Mouse (Mus musculus): ENCODE measurements at regions not wholly inside any gene's neighbourhood (a gene's known extent, or its start where the extent isn't known, plus 50 kb on each side); places are given as distances from the start of the nearest gene placed in this dataset.
A peak's percentile ranks its signal among the peaks of the same experiment; 100 is the strongest.

DNA sequence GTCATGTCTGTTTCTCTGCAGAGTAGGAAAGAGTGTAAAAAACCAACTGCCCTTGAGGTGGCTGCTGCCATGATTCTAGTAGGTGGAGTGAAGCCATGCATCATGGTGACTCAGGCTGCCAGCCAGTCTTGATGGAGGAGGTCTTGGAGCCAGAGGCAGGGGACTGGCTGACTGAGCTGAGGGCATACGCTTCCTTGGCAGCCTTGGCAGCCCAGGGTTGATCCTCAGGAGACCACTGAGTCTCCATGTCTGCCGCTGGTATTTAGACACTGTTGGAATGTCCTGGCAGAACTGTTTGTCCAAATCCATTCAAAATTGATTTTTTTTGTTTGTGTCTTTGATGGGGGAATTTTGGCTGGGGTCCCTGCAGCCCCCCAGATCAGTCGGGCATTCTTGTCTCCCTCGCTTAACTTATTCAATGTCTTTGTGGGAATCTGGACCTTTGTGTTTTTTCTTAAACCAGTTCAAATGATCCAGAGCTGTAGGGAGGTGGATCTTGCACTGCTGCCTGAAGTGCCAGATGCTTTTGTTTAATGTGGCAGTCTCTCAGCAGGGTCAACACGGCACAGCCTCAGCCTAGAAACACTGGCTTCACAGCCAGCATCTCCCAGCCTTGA, 139.0 kb downstream of the 1500009L16Rik start:
- Histone ChIP-seq H3K4me1 (peaks cover 44% of the 10 kb centered on the region), H3K27ac (replicated peaks) (peak overlapping the region; percentile 26; the same call in 1 of the 2 replicates), H3K27me3 (replicated peaks) (no peaks in the 10 kb centered on the region), H3K9ac (no peak overlapping the region), H3K9me3 (peaks cover 5% of the 10 kb centered on the region; the same call in 1 of the 2 replicates), H3K36me3 (no peaks in the 10 kb centered on the region), H3K4me3 (no peak overlapping the region), H3K4me2 (no peak overlapping the region)
- WGBS: 70% methylated on average over 5 of the region's 5 CpGs
- no peak for ATAC-seq (ENCODE audit: extremely low read depth, insufficient number of reproducible peaks, low FRiP score, low TSS enrichment)

DNA sequence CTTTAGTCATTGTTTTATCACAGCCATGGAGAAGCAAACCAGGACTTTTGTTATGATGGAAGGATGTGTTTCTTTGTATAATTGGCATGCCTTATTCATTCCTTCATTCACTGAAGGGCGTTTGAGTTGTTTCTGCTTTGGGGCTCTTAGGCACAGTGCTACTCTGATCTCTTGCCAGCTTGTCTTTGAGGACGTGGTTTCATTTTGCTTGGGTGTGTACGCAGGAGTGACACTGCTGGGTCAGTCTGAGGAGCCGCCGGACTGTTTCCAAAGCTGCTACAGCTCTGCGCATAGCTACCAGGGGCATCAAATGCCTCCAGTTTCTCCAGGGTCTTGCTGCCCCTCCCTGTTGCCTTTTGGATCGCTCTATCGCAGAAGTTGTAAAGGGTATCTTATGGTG, 141.9 kb downstream of the 1500009L16Rik start:
- no peak for ATAC-seq (ENCODE audit: extremely low read depth, insufficient number of reproducible peaks, low FRiP score, low TSS enrichment)
- peaks cover 5% of the 10 kb centered on the region; the same call in 1 of the 2 replicates for H3K9me3 ChIP-seq
- no peaks in the 10 kb centered on the region for H3K27me3 ChIP-seq (replicated peaks)
- no peak overlapping the region for H3K4me3 ChIP-seq
- H3K4me2 ChIP-seq: no peak overlapping the region
- no peak overlapping the region for H3K27ac ChIP-seq (replicated peaks)
- H3K4me1 ChIP-seq: peaks cover 25% of the 10 kb centered on the region
- H3K9ac ChIP-seq: no peak overlapping the region
- 78% methylated on average over 8 of the region's 8 CpGs for WGBS
- no peaks in the 10 kb centered on the region for H3K36me3 ChIP-seq

DNA sequence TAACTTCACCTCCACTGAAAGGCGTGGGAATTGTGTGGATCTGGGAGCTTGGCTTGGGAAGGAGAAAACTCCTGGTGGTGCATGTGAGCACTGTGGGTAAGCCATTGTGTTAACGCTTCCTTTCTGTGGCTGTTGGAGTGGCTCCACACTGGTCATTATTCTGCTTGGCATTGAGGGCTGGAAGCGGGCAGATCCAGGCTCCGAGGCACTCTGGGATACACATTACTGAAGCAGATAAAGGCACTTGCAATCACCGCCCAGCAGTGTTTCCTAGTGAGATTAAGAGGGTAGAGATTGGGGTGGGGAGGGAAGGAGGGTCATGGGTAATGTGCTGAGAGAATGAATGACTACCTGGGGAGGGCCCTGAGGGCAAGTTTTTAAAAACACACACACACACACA, 143.3 kb downstream of the 1500009L16Rik start:
- Histone ChIP-seq H3K27me3 (replicated peaks) (no peaks in the 10 kb centered on the region), H3K36me3 (no peaks in the 10 kb centered on the region), H3K9ac (no peak overlapping the region), H3K4me3 (no peak overlapping the region), H3K4me2 (no peak overlapping the region), H3K9me3 (peaks cover 5% of the 10 kb centered on the region; the same call in 1 of the 2 replicates), H3K4me1 (peaks cover 23% of the 10 kb centered on the region), H3K27ac (replicated peaks) (peak overlapping the region; percentile 57; the same call in 1 of the 2 replicates)
- 18% methylated on average over 5 of the region's 5 CpGs for WGBS
- peak; percentile 62; the same call in 1 of the 2 replicates for ATAC-seq (ENCODE audit: extremely low read depth, insufficient number of reproducible peaks, low FRiP score, low TSS enrichment)

DNA sequence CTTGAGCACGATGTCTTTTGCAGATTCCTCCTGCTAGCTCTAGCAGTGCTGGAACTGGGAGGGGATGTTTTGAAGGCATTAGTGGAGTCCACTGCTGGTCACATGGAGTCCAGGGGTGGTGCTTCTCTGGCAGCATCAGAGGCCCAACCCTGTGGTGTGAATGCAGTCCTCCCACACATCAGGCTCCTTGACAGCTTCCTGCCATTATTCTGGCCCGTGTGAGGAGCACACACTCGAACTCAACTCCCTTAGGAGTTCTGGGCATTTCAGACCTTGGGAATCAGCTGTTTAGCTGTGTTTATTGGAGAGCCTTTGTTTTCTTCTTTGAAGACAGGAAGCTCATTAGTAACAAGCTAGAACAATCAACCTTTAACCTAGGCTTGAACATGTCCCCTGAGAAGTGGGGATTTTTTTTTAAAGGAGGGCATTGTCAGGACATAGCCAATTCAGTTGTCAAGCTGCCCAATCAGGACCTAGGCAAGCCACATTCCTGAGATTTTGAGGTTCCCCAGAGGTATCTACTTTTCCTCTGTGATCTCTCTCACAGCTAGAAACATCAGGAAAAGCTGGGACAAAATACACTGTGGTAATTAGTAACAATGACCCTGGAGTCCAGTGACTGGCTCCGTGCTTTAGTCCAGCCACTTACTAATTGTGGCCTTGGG, 149.2 kb downstream of the 1500009L16Rik start:
- Histone ChIP-seq H3K27me3 (replicated peaks) (no peaks in the 10 kb centered on the region), H3K9me3 (no peaks in the 10 kb centered on the region), H3K27ac (replicated peaks) (no peak overlapping the region), H3K4me2 (no peak overlapping the region), H3K4me3 (no peak overlapping the region), H3K4me1 (peaks cover 9% of the 10 kb centered on the region), H3K36me3 (no peaks in the 10 kb centered on the region), H3K9ac (no peak overlapping the region)
- WGBS: 39% methylated on average over 4 of the region's 4 CpGs
- no peak for ATAC-seq (ENCODE audit: extremely low read depth, insufficient number of reproducible peaks, low FRiP score, low TSS enrichment)

DNA sequence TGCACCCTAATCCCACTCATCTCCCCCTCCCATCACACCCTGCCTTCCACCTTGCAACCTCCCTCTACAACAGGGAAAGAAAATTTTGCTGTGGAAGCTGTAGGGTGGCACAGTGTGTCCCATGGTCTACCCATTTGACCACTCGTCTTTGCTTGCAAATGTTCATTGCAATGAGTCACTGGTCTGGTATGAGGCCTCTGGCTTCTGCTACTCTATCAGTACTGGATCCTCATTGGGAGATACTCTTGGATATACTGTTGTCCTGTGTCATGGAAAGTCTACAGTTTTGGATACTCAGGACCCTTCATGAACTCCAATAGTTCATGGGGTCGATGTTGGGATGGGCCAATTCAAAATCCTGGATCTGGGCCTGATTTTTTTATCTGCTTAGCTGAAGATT, 156.1 kb downstream of the 1500009L16Rik start:
- Histone ChIP-seq H3K4me2 (no peak overlapping the region), H3K4me3 (no peak overlapping the region), H3K36me3 (no peaks in the 10 kb centered on the region), H3K27ac (replicated peaks) (0 out of 2 replicates have a peak overlapping the region, but pooled peaks have one; percentile 6), H3K9me3 (no peaks in the 10 kb centered on the region), H3K9ac (no peak overlapping the region), H3K4me1 (peaks cover 35% of the 10 kb centered on the region), H3K27me3 (replicated peaks) (no peaks in the 10 kb centered on the region)
- 59% methylated on average over 2 of the region's 2 CpGs for WGBS
- no peak for ATAC-seq (ENCODE audit: extremely low read depth, insufficient number of reproducible peaks, low FRiP score, low TSS enrichment)

- no peak for ATAC-seq (ENCODE audit: extremely low read depth, insufficient number of reproducible peaks, low FRiP score, low TSS enrichment)
- no peak overlapping the region for H3K4me3 ChIP-seq
- 52% methylated on average over 17 of the region's 17 CpGs for WGBS
- no peak overlapping the region for H3K4me2 ChIP-seq
- H3K4me1 ChIP-seq: peaks cover 45% of the 10 kb centered on the region
- no peak overlapping the region for H3K9ac ChIP-seq
- no peaks in the 10 kb centered on the region for H3K9me3 ChIP-seq
- peak overlapping the region; percentile 57 for H3K27ac ChIP-seq (replicated peaks)
- H3K27me3 ChIP-seq (replicated peaks): no peaks in the 10 kb centered on the region
- no peaks in the 10 kb centered on the region for H3K36me3 ChIP-seq
These were observed 159.6 kb downstream of the 1500009L16Rik start for GRCm38 (mm10) chr10:83882119-83882890.

- Histone ChIP-seq H3K9ac (no peak overlapping the region), H3K4me2 (no peak overlapping the region), H3K4me3 (no peak overlapping the region), H3K27ac (replicated peaks) (peak overlapping the region; percentile 57), H3K27me3 (replicated peaks) (no peaks in the 10 kb centered on the region), H3K9me3 (no peaks in the 10 kb centered on the region), H3K4me1 (peaks cover 46% of the 10 kb centered on the region), H3K36me3 (no peaks in the 10 kb centered on the region)
- 48% methylated on average over 1 of the region's 1 CpGs for WGBS
- no peak for ATAC-seq (ENCODE audit: extremely low read depth, insufficient number of reproducible peaks, low FRiP score, low TSS enrichment)
These were observed 160.2 kb downstream of the 1500009L16Rik start for GRCm38 (mm10) chr10:83882891-83883185.

GRCm38 (mm10) chr10:83884553-83884952, 161.9 kb downstream of the 1500009L16Rik start:
- Histone ChIP-seq H3K4me1 (peaks cover 41% of the 10 kb centered on the region), H3K4me3 (no peak overlapping the region), H3K4me2 (no peak overlapping the region), H3K27me3 (replicated peaks) (no peaks in the 10 kb centered on the region), H3K36me3 (no peaks in the 10 kb centered on the region), H3K9ac (no peak overlapping the region), H3K9me3 (no peaks in the 10 kb centered on the region), H3K27ac (replicated peaks) (no peak overlapping the region)
- 72% methylated on average over 2 of the region's 2 CpGs for WGBS
- ATAC-seq (ENCODE audit: extremely low read depth, insufficient number of reproducible peaks, low FRiP score, low TSS enrichment): no peak

- H3K4me3 ChIP-seq: no peak overlapping the region
- no peak overlapping the region for H3K9ac ChIP-seq
- WGBS: 65% methylated on average over 6 of the region's 6 CpGs
- no peaks in the 10 kb centered on the region for H3K9me3 ChIP-seq
- no peak overlapping the region for H3K27ac ChIP-seq (replicated peaks)
- no peaks in the 10 kb centered on the region for H3K36me3 ChIP-seq
- H3K4me1 ChIP-seq: peaks cover 28% of the 10 kb centered on the region
- ATAC-seq (ENCODE audit: extremely low read depth, insufficient number of reproducible peaks, low FRiP score, low TSS enrichment): no peak
- H3K4me2 ChIP-seq: no peak overlapping the region
- no peaks in the 10 kb centered on the region for H3K27me3 ChIP-seq (replicated peaks)
These were observed 165.9 kb downstream of the 1500009L16Rik start for GRCm38 (mm10) chr10:83888587-83888986.

DNA sequence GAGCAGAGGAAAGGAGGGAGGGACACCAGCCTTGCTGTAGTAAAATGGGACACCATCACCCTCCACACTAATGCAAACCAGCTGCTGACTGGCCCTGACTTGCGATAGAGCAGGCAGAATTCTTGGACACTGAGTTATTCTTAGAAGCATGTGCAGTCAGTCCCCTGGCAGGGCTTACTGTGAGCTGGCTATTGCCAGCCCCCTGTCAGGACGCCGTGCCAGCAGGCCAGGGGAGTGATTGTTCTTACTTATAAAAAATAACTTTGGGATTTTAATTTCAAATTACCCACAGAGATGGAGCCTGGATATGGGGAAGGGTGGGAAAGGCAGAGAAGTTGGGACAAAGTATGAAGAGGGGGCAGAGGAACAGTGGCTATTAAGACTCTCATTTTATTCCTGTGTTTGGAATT, 173.1 kb downstream of the 1500009L16Rik start:
- peak; percentile 64; the same call in 1 of the 2 replicates for ATAC-seq (ENCODE audit: extremely low read depth, insufficient number of reproducible peaks, low FRiP score, low TSS enrichment)
- Histone ChIP-seq H3K4me2 (peak overlapping the region; percentile 16; the same call in 1 of the 2 replicates), H3K9ac (peak overlapping the region; percentile 25; the same call in 1 of the 2 replicates), H3K4me3 (no peak overlapping the region), H3K36me3 (no peaks in the 10 kb centered on the region), H3K27ac (replicated peaks) (peak overlapping the region; percentile 93), H3K27me3 (replicated peaks) (no peaks in the 10 kb centered on the region), H3K4me1 (peaks cover 49% of the 10 kb centered on the region), H3K9me3 (no peaks in the 10 kb centered on the region)
- WGBS: 23% methylated on average over 3 of the region's 3 CpGs

DNA sequence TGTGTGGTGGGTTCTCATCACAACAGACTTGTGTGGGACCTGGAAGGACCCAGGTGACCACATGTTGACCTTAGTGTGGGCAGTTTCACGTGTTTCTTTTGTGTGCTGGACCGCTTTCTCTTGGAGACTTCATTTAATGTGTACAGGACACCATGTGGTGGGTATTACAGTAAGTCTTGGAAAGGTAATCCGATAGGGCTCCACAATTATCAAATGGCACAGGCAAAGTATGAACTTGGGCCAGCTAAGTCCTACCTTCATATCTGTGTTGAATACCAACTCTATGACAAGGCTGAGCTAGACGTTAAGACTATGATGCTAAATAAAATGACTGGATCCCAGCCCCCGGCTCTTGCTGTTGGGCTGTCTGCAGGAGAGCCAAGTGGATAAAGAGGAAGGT, 173.5 kb downstream of the 1500009L16Rik start:
- ATAC-seq (ENCODE audit: extremely low read depth, insufficient number of reproducible peaks, low FRiP score, low TSS enrichment): no peak
- Histone ChIP-seq H3K9ac (peak overlapping the region; percentile 25; the same call in 1 of the 2 replicates), H3K9me3 (no peaks in the 10 kb centered on the region), H3K4me1 (peaks cover 49% of the 10 kb centered on the region), H3K36me3 (no peaks in the 10 kb centered on the region), H3K4me2 (0 out of 2 replicates have a peak overlapping the region, but pooled peaks have one; percentile 16), H3K4me3 (no peak overlapping the region), H3K27me3 (replicated peaks) (no peaks in the 10 kb centered on the region), H3K27ac (replicated peaks) (peak overlapping the region; percentile 93)
- WGBS: 44% methylated on average over 5 of the region's 5 CpGs
